Mouse (Mus musculus) cerebellum, postnatal 10 days (tissue): ENCODE results near the gene Cradd.

Experiments
- DNase-seq, 2 experiments: peaks; one replicate each; pipeline ENCODE4 v3.0.0; 2021; ENCODE audit warnings: mixed read lengths in 2 of 2

Gene Cradd

DNA sequence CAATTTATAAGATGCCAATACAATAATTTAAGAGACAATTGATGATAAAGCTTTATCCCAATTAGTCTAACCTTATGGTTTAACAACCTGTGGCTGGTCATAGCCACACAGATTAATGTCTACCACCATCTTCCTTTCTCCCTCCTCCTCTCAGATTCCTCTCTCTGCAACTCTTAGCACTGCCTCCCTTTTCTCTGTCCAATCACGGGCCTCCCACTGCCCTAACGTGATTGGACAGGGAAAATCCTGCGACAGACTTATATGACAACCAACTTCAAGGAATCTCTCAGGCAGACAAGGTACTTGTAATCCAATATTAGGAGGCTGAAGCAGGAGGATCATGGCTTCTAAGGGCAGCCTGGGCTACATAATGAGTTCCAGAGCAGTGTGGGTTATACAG, 8.7 kb upstream of the Cradd start:
- no peak for DNase-seq

DNA sequence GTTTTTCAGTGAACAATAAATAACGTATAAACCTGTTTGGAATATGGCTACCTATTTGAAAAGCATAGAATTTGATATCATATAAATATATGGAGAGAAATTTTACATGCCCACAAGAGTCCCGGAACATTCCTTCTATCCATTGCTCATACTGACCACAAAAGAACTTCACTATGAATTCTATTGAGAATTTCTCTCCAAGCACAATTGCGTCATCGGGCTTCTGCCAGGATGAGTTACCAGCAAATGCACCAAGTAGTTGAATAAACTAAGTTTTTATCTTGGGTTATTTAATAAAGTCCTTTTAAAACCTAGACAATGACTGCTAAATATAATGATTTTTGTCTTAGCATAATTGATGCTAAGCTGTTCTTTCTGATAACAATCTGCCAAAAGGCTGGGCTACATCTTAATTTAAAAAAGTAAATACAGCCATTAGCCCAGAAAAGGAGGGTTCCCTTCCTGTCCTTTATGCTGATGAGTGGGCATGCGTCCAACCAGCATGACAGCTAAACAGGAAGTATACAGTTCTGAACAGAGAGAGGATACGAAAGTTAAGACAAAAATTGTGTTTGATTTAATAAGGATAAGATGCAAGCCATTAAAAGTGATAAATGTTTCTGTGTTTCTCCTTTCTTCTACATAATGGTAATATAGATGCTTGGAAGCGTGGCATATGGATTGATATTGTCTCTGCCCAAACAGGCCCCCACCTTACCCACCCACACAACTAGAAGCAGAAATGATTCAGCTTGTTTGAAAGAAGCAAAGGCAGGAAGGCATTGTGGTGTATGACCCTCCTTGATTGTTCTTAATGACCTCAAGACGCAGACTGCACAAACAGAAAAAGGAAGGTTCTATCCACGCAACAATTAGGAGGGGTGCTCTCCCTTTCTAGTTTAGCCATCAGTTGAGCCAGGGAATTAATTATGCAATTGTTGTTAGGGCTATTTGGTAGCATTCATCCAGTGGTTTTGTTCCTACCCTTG, 6.7 kb upstream of the Cradd start:
- no peak for DNase-seq

DNA sequence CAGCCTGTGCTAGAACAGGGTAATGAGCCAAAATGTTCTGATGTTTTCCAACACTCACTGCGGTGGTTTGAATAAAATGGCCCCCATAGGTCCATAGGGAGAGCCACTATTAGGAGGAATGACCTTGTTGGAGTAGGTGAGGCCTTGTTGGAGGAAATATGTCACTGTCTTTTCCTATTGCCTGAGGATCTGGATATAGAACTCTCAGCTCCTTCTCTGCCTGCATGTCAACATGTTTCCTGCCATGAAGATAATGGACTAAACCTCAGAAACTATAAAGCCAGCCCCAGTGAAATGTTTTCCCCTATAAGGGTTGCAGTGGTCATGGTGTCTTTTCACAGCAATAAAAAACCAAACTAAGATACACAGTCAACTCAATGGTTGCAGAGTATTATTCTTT, 6.0 kb upstream of the Cradd start:
- no peak for DNase-seq

DNA sequence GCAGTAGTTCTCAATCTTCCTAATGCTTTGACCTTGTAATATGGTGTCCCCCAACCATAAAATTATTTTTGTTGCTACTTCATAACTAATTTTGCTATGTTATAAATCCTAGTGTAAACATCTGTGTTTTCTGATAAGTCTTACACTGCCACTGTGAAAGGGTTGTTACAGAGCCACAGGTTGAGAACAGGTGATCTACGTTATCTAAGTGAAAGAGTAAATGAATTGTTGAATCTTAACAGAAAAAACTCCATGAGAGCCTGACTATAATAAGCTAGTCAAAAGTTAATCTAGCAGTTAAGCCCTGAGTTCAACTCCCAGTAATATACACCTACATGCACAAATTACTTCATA, 322 bp upstream of the Cradd start:
- DNase-seq = no peak

DNA sequence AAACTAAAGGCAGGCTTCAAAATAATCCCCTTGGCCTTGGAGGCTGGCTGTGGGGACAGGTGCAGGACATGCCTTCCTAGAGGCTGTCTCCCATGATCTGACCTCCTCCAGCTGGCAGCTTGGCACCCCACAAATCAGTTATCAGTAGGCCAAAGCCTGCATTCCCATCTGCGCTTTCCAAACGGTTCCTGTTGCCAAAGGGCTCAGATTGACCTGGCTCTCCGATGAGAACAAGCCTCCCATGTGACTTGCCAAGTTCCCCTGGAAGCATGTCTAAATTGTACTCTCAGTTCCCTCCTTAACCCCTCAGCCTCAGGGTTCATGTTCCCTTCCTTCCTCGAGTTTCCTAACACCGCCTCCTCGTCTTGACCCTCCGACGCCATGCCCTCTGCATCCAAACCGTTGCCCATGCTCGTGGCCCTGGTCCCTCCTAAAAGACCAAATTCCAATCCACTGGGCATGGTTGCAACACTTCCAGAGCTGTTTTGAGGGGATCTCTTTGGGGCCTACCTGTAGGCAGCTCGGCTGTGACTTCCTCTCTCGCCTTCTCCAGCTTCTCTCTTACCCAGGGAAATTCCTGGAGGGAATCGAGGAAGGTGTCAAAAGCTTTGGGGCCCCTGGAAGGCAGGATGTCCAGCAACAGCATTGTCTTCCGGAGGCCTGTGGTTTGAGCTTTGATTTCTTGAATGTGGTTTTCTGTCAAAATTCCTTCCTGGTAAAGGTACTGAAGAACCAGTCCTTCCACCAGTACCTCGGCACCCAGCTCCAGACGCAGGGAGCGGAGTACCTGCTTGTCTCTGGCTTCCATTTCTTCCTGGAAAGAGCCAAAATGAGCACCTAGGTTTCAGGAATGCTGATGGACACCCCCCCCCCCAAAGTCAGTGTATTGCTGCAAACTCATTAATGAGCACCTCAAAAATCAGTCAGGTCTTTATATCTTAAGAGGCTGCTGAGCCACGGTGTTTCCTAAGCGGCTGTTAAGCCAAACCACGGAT, 1.6 kb downstream of the Cradd start:
- DNase-seq = peak; percentile 90 to 95

DNA sequence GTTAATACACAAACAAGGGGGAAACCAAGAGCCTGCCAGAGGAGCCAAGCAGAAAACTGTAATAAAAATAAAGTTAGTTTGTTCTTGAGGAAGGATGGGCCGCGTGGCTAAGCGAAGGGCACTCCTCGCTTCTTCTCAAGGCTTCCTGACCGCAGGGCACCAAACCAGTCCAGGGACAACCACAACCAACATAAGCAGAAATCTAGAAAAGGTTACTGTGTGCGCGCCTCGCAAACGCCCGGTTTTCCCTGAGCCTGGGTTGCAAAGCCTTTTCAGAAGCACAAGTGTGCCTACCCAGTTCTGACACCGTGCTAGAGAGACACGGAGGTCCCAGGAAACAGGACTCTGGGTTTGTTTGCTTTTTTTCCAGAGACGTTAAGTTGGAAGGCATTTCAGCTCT, 4.9 kb downstream of the Cradd start:
- no peak for DNase-seq

DNA sequence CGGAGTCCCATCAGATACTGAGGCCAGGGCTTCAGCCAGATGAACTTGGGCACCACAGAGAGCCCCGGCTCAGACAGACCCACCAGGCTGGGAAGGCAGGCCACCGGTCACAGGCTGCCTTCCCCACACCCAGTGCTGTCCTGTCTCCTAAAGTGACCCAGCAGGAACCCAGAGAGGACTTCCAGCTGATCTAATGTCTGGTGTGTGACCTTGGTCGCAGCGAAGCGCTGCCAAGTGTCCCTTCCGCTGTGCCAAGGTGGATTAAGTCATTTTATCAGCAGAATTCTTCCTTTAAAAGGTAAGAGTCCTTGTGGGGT, 5.6 kb downstream of the Cradd start:
- DNase-seq = peak; percentile 54 to 58

DNA sequence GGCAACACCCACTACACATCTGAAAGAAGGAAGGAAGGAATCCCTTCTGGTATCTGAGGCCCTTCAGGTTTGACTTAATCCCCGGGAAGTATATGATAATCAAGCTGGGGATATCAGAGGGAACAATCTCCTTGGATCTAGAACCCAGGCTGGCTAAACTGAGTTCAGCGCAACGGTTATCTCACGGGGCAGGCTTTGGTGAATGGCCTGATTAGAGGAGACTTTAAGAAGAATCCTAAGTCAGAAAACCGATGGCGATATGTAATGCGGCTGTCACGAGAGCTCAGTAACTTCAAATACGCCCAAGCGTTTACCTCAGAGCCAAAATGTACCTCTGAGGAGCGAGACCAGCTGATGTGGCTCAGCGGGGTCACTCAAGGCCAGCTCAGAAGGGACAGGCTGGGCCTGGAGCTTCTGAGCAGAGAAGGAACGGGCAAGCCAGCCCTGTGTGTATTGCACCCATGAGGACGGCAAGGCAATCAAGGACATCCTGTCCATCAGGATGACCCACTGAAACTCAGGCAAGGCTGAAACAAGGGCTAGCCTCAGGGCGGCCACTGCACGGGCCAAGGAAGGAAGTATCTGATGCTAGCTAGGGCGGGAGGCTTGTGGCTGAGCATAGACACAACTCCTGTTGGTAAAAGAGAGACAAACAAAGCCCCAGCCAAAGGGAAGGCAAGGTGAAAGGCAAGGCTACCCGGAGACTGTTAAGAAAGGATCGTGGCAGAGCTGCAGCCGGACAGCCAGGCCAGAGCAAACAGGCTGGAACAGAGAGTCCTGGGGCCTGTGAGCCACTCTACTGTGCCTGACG, 6.1 kb downstream of the Cradd start:
- peak in 1 of 2 experiments; percentile 36 for DNase-seq

DNA sequence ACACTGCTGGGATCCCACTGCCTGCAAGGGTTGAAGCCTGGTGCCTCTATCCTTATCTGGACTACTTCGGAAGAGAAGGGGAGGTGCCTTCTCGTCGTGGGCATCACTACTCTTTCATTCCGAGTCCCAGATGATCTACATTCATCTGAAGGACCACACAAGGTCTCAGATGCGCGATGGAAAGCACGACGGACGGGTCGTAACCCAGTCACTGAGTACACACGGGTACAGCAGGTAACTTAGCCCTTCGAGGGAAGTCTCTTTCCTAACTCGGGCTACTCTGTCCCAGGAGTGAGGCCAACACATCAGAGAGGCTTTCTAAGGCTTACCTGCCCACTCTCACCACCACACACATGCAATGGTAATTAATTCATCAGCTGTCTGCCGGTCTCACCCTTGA, 6.8 kb downstream of the Cradd start:
- DNase-seq = no peak

DNA sequence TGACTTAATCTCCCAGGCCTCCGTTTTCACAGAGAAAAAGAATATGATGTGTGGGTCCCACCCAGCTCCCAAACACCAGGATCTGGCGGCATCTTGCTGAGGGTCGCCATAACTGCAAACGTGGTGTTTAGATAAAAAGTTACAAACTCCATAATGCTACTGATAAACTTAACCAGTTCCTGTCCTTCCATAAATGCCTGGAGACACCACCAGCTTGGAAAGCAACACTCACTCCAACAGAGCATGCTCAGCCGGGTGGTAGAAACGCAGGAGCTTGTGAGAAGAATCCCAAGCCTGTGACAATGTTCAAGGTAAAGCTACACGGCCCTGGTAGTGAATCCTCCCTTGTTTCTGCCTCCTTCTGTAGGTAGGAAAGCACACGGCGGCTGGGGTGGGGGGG, 7.3 kb downstream of the Cradd start:
- DNase-seq = no peak

DNA sequence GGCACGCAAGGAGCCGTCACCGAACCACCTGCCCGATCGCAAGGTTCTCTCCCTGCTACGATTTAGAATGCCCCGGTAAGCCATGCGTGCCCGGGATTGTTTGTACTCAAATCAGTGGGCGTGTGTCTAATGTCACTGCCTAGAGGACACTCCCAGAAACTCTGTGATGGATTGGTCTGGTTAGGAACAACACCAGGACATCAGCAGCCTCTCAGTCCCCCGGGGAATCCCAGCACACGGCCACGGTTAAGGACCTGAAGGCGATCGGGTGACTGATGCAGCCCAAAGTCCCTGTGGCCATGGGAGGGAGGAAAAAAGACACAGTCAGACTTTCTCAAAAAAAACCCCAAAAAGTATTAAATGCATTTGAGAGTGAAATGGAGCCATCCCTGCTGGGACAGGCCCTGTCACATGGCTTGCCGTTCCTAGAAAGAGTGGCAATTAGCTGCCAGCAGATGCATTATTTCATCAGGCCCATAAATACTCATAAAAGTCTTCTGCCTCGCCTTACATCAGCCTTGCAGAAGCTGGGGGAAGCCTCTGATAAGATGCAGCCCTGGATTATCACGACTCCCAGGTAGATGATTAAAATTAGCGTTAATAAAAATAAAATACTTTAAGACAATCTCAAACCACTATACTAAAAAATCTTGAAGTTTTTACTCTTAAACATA, 8.0 kb downstream of the Cradd start:
- DNase-seq = no peak

DNA sequence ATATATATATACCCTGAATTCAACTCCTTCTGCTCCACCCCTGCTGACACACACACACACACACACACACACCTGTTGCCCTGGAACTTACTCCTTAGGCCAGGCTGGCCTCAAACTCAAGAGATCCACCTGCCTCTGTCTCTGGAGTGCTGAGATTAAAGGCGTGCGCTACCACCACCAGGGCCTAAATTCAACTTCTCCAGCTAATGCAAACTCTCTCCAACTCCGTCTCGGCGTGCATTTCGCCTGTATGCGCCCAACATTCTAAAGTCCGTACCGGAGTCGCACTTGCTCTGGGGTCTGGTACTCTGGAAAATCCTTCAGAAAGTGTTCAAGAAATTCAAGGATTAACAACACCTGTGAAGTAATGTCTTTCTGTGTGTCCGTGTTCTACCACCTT, 8.6 kb downstream of the Cradd start:
- no peak for DNase-seq

DNA sequence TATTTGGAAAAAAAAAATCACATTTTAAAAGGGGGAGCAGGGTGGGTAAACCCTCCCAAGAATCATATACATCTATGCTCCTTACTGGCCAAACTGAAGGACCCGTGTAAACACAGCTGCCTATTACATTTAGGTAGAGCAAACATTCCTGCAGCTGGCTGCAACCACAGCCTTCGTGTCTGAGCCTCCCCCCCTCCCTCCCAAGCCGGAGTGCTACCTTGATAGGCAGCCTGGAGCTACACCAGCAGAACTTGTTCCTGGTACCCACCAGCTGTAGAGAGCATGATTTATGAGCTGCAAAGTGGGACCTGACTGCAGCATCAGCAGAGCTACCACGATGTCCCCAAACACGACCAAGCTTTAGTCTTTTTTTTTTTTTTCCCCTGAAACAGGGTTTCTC, 9.9 kb downstream of the Cradd start:
- no peak for DNase-seq

DNA sequence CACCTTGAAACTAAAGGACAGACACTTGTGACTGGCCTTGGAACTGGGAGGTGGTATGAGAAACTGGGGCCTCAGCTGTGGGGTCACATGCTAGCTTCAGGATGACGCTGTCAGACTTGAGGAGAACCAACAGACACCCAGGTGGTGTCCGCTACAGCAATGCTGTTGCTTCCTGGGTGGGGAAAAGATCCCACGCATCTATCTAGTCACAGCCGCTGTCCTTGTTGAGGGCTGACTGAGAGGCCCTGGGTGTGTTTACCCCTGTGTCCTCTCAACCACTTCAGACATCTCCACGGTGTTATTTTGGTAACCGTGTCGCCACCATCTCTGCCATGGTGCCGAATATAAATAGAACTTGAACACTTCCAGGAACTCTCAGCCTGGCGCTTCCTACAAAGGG, 10.4 kb downstream of the Cradd start:
- no peak for DNase-seq

DNA sequence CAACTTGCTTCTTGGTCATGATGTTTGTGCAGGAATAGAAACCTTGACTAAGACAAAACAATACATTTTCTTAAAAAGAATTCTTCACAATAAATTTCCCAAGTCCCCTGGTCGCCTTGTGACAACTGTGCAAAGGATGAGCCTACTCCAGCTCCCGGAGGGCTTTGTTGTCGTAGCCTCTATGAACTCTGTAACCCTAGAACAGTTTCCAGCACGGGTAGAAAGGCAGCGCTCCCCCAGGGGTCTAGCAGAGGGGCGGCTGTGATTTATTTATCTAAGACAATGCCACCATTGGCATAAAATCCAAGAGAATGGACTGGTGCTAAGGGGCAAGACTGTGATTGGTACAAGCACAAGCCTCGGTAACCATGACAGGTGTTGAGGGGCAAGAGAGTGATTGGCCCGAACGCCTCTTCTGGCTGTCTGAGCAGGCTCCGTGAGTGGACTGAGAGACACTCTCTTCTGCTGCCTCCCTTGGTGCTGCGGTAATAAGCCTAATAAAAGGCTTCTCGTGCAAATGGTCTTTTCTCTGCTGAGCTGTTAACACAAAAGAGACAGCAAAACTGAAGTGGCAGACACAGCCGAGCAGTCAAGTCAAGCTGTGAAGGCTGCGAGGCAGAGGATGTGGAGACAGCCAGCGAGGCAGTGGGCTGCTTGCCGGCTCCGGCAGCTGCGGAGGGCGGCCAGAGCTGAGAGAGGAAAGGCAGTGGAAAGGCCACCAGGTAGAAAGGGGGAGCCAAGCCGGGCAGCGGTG, 13.1 kb downstream of the Cradd start:
- peak; percentile 81 to 86 for DNase-seq

DNA sequence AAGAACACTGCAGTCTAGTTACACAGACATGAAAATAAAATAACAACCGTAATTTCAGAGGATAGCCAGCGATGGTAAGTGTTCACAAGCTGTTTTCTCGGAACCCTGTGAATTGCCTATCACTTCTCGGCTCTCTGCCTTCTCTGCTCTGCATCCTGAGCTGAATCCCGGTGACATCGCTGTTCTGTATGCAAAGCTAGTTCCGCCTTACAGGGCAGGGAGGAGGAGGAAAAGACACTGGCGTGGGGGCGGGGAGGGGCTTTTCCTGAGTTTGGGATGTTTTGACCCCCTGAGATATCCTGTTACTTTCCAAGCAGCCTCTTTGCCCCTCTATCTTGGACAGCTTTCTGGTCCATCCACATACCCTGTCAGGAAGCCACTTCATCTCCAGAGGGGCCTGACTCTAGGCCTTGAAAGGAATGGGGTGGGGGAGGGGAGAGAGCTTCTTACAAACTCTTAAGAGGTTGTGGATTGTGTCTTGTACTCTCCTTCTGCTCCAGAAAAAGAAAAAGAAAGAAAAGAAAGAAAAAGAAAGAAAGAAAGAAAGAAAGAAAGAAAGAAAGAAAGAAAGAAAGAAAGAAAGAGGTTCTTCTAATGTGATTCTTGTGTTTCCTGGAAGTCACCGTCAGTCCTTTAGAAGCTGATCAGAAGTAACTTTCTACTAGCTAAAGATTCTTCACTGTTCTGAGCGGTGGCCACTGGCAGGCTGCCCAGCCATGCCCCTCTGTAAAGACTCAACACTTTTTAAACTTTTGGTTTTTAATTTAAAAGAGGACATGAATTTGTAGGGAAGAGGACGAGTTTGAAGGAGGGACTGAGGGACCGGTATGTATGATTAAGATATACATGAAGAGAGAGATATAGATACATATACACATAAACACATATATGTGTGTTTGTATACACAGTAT, 14.3 kb downstream of the Cradd start:
- no peak for DNase-seq

DNA sequence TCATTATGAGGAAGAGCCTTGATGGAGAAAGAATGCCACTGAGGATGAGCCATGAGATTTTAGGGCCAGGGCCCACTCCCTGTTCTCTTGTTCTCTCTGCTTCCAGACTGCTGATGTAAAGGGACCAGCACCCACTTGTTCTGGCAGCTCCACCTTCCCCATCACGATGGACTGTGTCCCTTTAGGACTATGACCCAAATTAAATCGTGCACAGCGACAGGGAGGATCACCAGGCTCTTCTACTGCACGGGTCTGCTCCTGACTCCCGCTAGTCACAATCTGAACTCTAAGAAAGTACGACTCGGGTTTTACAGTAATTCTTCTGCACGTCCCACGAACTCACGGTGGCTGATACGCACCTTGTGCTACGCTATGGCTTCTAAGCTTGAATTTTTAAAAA, 14.9 kb downstream of the Cradd start:
- DNase-seq = no peak

DNA sequence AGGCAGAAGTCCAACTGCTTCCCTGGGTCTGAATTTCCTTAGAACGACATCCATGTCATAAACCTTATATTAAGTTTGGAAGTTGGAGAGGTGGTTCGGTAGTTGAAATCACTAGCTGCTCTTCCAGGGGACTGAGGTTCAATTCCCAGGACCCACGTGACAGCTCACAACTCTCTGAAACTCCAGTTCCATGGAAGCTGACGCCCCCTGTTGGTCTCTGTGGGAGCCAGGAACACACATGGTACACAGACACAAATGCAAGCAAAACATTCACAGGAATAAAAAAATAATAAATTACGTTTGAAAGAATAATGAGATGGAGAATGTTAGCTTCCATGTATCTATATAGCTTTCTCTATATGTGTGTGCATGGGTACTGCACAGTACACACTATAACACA, 16.0 kb downstream of the Cradd start:
- DNase-seq = no peak

DNA sequence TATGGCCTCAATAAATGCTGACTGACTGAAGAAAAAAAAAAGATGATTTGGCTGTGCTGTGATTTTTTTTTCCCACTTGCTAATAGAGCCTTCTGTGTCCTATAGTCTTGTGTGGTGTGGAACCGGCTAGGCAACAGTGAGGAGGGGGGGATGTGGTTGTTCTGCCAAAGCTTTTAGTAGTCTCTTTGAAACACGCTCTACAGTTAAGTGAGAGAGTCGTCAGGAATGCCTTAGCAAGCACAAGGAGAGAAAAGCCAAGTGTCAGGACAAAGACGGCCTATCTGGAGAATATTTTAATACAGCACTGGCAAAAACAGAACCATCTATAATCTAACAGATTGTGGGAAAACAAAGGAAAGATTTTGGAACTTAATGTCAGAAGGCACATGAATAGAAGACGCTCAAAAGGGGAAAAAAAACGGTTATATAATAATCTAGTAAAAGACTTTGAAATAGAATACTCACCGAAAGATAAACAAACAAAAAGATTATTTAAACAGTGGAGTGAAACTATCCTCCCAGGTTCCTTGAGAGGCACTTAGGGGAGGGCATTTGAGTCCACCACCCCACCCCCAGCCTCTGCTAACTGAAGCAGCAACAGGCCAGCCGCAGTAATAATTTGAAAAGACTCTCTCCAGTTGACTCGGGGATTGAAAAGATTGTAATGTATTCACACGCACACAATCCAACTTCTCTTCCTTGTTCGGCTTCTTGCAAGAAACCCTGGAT, 16.9 kb downstream of the Cradd start:
- DNase-seq = no peak

DNA sequence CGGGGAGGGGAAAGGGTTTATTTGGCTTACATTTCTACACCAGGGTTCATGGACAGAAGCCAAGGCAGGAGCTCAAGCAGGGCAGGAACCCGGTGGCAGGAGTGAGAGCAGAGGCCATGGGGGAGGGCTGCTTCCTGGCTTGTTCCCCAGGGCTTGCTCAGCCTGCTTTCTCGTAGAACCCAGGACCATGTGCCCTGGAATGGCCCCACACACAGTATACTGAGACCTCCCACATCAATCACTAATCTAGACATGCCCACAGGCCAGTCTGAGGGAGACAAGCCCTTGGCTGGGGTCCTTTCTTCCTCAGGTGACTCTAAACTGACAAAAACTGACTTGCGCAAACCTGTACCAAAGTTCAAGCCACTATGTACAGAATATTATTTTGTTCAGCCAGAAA, 19.7 kb downstream of the Cradd start:
- no peak for DNase-seq
